Mouse (Mus musculus): ENCODE measurements around the gene Stx8.

- TF ChIP-seq CTCF (IDR thresholded peaks at IDR 0.05; ENCODE audit: extremely low read depth, insufficient read depth, low read length), result no peak
- TF ChIP-seq POLR2A (IDR thresholded peaks at IDR 0.05; ENCODE audit: extremely low read depth, insufficient read depth, low read length), result no peak
Observed at GRCm38 (mm10) chr11:67921827-67922754, 43.9 kb upstream of the Stx8 start, which contains the start of gene Usp43.
